Mouse (Mus musculus) lung, adult 2 months (tissue): ENCODE measurements around the gene Zdhhc14. TPM values are rescaled to one million over a fixed set of nuclear protein-coding genes. Genes with fewer than 3 reads are reported as not detected.

Experiments
- DNase-seq: peaks from one replicate; pipeline ENCODE4 v3.0.0; 2022
- H3K4me1 ChIP-seq: fragments of 200-500 bp; 2 replicates; pipeline ENCODE4 v1.6.1; 2011; ENCODE audit warnings: low read length; ENCODE audit not compliant: control insufficient read depth, insufficient read depth
- H3K4me3 ChIP-seq: fragments of 200-500 bp; replicated peaks from 2 replicates; pipeline ENCODE3; 2011; ENCODE audit warnings: low read depth, mild to moderate bottlenecking, control low read depth, low read length; ENCODE audit errors: extremely low read depth
- CTCF ChIP-seq: fragments of 200-500 bp; IDR thresholded peaks from 2 replicates; pipeline ENCODE4 v1.5.1; 2011; ENCODE audit warnings: mild to moderate bottlenecking, low read length, control low read depth; ENCODE audit not compliant: insufficient read depth
- POLR2A ChIP-seq: fragments of 200-500 bp; IDR thresholded peaks from 2 replicates; pipeline ENCODE4 v1.6.1; 2011; ENCODE audit warnings: low read depth, mild to moderate bottlenecking, control low read depth, low read length, borderline replicate concordance; ENCODE audit errors: extremely low read depth
- WGBS: fragments of 180-500 bp; shearing (Covaris S2); methylation state at CpG from one replicate; pipeline ENCODE4 v1.1.7; 2018; 5-methylcytosine and 5-hydroxymethylcytosine counted together
- polyA plus RNA-seq: library from polyadenylated mRNA; depleted of rRNA; stranded (reverse); fragments of >200 nt; gene quantifications from 2 replicates; pipeline ENCODE4 v1.2.3, GENCODE M21; 2012

The Zdhhc14 gene
- polyA plus RNA-seq, 1 experiment: 5.8 TPM

DNA sequence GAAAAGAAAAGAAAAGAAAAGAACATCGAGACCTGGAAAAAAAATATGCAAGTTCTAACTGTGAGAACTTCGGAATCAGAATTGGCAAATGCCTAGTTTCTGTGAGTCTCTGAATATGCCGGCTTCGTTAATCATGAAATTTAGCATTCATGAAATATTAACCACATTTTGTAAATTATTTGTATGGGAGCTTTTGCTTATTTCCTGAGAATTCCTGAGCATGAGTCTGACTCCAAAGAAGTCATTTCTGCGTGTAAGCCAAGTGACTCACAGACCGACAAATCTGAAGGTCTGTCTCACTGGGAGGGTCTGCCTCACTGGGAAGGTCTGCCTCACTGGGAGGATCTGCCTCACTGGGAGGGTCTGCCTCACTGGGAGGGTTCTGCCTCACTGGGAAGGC, 248.7 kb downstream of the Zdhhc14 start:
- DNase-seq: no peak
- H3K4me3 ChIP-seq: no peak overlapping the region
- 89% methylated on average over 6 of the region's 6 CpGs for WGBS
- no peaks in the 10 kb centered on the region for H3K4me1 ChIP-seq
- no peak for TF ChIP-seq CTCF
- TF ChIP-seq POLR2A: no peak

GRCm38 (mm10) chr17:5744016-5744415, 251.7 kb downstream of the Zdhhc14 start:
- DNase-seq: no peak
- 90% methylated on average over 5 of the region's 5 CpGs for WGBS
- Histone ChIP-seq H3K4me1 (0 out of 2 replicates have a peak, but pooled peaks cover 2% of the 10 kb centered on the region), H3K4me3 (no peak overlapping the region)
- TF ChIP-seq POLR2A: no peak
- no peak for TF ChIP-seq CTCF

GRCm38 (mm10) chr17:5746378-5746777, 254.0 kb downstream of the Zdhhc14 start:
- H3K4me3 ChIP-seq: no peak overlapping the region
- 0 out of 2 replicates have a peak, but pooled peaks cover 2% of the 10 kb centered on the region for H3K4me1 ChIP-seq
- TF ChIP-seq POLR2A (no peak), CTCF (no peak)
- 81% methylated on average over 3 of the region's 3 CpGs for WGBS
- no peak for DNase-seq

DNA sequence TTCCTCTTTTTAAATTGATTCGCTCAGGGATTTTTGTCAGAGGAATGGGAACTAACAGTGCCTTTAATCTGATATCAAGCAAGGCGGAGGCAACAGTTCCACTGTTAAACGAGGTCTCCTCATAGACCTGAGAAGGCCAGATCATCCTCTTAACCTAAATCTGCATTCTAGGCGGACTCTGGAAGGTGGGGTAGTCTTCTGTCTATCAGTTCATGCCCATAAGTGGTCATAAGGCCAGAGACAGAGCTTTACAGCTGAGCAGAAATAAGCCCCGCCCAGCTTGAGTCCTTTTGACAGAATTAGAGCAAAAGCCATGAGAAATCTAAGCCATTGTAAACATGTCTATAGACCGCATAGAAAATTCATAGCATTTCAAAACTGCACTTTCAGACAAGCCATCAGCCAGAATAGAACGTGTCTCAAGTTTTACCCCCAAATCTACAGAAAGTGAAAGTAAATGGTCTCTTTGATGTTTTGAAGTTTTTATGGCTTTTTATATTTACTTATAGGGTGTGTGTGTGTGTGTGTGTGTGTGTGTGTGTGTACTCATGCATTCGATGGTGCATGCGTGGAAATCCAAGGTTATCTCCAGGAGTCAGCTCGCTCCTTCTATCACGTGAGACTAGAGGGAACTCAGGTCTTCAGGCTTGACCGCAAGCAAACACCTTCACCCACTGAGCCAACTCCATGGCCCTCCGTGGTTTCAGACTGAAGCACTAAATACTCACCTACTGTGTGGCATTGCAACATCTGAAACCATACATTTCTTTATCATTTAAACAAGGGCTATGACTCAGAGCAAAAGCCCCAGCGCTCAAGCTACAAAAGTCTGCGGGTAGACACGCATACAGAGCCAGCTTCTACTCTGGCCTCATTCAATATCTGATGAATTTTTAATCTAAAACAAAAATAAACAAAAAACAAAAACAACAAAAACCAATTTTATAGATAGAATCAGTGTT, 255.5 kb downstream of the Zdhhc14 start:
- TF ChIP-seq CTCF (no peak), POLR2A (no peak)
- no peak for DNase-seq
- Histone ChIP-seq H3K4me1 (0 out of 2 replicates have a peak, but pooled peaks cover 5% of the 10 kb centered on the region), H3K4me3 (no peak overlapping the region)
- WGBS: 61% methylated on average over 16 of the region's 16 CpGs

DNA sequence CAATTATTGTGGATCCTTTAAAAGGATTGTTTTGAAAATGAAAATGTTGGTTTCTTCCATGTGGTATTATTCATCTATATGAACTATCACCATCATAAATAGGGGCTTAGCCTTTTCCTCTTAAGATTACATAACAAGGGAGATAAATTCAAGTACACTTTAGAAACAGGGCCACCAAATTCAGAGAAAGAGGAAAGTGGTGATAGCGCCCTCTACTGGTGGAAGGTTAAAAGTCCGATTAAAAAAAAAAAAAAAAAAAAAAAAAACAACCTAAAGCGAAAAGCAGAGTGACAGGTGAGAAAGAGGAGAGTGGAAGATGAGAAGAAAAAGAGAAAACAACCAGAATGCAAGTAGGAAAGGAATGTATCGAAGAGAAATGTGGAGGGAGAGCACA, 256.1 kb downstream of the Zdhhc14 start:
- WGBS: 5% methylated on average over 4 of the region's 4 CpGs
- TF ChIP-seq CTCF (no peak), POLR2A (no peak)
- Histone ChIP-seq H3K4me3 (no peak overlapping the region), H3K4me1 (0 out of 2 replicates have a peak, but pooled peaks cover 6% of the 10 kb centered on the region)
- no peak for DNase-seq

DNA sequence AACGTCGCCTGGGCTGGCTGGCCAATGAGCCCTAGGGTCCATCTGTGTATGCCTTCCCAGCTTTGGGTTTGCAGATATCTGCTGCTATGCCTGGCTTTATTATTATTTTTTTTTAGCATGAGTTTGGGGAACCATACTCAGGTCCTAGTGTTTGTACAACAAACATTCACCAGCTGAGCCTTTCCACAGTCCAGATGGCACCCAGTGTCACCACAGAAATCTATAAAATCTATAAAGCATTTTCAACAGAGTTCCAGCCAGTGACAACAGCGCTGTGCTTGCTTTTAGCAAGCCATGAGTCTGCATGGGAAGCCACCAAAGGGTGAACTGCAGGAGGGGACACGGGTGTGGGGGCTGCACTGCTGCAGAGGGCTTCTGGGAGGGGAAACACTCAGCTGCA, 257.9 kb downstream of the Zdhhc14 start:
- TF ChIP-seq POLR2A (no peak), CTCF (no peak)
- DNase-seq: no peak
- 73% methylated on average over 4 of the region's 4 CpGs for WGBS
- H3K4me3 ChIP-seq: no peak overlapping the region
- 0 out of 2 replicates have a peak, but pooled peaks cover 6% of the 10 kb centered on the region for H3K4me1 ChIP-seq

DNA sequence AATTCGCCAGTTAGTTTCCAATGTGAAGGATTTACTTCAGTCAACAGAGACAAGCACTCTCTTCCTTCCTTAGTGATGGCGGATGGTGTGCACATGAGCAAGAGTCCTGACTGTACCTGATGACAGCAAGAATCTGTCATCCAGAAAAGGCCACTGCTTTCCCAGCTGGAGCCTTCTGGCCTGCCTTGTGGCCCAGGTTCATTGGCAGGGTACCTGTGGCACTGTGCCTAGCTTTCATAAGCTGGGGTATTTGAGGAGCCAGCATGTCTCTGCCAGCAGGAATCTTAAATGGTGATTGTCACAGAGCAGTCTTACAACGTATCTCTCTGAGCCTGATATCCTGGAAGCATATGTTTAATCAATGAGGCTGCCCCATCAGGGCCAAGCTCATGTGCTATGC, 258.7 kb downstream of the Zdhhc14 start:
- no peak for DNase-seq
- 79% methylated on average over 3 of the region's 3 CpGs for WGBS

GRCm38 (mm10) chr17:5752322-5752715, 260.0 kb downstream of the Zdhhc14 start:
- no peak for DNase-seq
- TF ChIP-seq POLR2A: no peak
- no peak for TF ChIP-seq CTCF
- WGBS: 46% methylated on average over 2 of the region's 2 CpGs
- 0 out of 2 replicates have a peak, but pooled peaks cover 6% of the 10 kb centered on the region for H3K4me1 ChIP-seq
- H3K4me3 ChIP-seq: no peak overlapping the region

More for the DNA sequence above, 258.7 kb downstream of the Zdhhc14 start:
- no peak overlapping the region for H3K4me3 ChIP-seq
- H3K4me1 ChIP-seq: 0 out of 2 replicates have a peak, but pooled peaks cover 6% of the 10 kb centered on the region
- no peak for TF ChIP-seq CTCF
- no peak for TF ChIP-seq POLR2A

DNA sequence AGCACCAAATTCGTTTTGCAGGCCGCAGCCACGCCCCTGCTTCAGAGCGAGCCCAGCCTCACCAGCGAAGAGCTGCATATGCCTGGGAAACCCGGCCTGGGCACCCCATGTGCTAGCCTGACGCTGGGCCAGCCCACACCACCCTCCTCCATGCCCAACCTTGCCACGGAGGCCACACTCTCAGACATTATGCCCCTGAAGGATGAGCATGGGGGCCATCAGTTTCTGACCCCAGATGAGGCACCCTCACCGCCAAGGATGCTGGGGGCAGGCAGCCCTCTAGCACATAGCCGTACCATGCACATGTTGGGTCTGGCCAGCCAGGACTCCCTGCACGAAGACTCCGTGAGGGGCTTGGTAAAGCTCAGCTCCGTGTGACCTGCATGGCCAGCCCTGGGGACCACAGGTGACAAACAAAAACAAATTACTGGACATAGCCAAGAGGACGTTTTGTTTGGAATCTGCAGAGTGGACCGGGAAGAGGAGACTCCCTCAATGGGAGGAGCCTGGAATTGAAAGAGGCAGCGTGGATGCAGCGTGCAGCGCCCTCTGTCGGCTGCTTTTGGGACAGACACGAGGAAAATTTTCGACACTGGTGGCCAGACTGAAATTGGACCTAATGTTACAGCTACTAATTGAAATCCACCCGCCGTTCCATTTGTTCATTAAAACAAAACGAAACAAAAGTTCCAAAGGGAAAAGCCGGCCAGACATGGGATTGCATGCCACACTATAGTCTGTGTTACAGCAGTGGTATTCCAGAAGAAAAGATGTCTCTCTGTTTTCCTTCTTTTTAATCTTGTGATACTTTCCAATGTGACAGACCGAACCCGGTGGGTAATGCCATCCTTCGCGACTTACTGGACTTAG, 260.6 kb downstream of the Zdhhc14 start:
- 12% methylated on average over 29 of the region's 29 CpGs for WGBS
- peak overlapping the region; percentile 61 for H3K4me3 ChIP-seq
- TF ChIP-seq CTCF (peak; percentile 88), POLR2A (no peak)
- 0 out of 2 replicates have a peak, but pooled peaks cover 6% of the 10 kb centered on the region for H3K4me1 ChIP-seq
- peak; percentile 85 for DNase-seq

GRCm38 (mm10) chr17:5755489-5755888, 263.1 kb downstream of the Zdhhc14 start:
- Histone ChIP-seq H3K4me3 (no peak overlapping the region), H3K4me1 (0 out of 2 replicates have a peak, but pooled peaks cover 3% of the 10 kb centered on the region)
- 74% methylated on average over 7 of the region's 7 CpGs for WGBS
- no peak for TF ChIP-seq CTCF
- DNase-seq: no peak
